Mouse (Mus musculus) left cerebral cortex, postnatal 4 days (tissue): Measurements from ENCODE around the gene Tmem270. TPM values are rescaled to one million over a fixed set of nuclear protein-coding genes. Genes with fewer than 3 reads are reported as not detected.

Source experiments
- DNase-seq: peaks from one replicate; pipeline ENCODE4 v3.0.0-alpha.2; 2022
- intact Hi-C: fragments of 180-260 bp; cut with DNase I; formaldehyde crosslinking; loops from one replicate; pipeline ENCODE4 v1.15.1; 2025
- total RNA-seq, 2 experiments: library from RNA; stranded (reverse); gene quantifications; 2 replicates each; pipeline ENCODE4 v1.2.3; 2021

Tmem270 gene
- total RNA-seq, 2 experiments from 2014 or later: not detected

- intact Hi-C loops: no loop called here
- peak; percentile 87 for DNase-seq
Observed at GRCm38 (mm10) chr5:134932179-134932902, 25.8 kb upstream of the Tmem270 start, which contains the start of gene Mettl27. Mettl27 (plus strand) TSS chr5:134932368.

GRCm38 (mm10) chr5:134929988-134930387, 23.5 kb upstream of the Tmem270 start:
- intact Hi-C loops: no loop called here
- DNase-seq: no peak

- no peak for DNase-seq
- intact Hi-C loops: no loop called here
Observed at GRCm38 (mm10) chr5:134926726-134927125, 20.2 kb upstream of the Tmem270 start.

- intact Hi-C loops: no loop called here
- no peak for DNase-seq
Observed at GRCm38 (mm10) chr5:134923141-134923540, 16.6 kb upstream of the Tmem270 start.

GRCm38 (mm10) chr5:134921106-134921505, 14.6 kb upstream of the Tmem270 start:
- no peak for DNase-seq
- intact Hi-C loops: no loop called here

- intact Hi-C loops: no loop called here
- DNase-seq: peak; percentile 86
Observed at GRCm38 (mm10) chr5:134920106-134920687, 13.7 kb upstream of the Tmem270 start.

- intact Hi-C loops: no loop called here
- DNase-seq: no peak
Observed at GRCm38 (mm10) chr5:134919097-134919496, 12.6 kb upstream of the Tmem270 start.

GRCm38 (mm10) chr5:134918071-134918832, 11.7 kb upstream of the Tmem270 start:
- intact Hi-C loops: no loop called here
- peak; percentile 74 for DNase-seq

- DNase-seq: no peak
- intact Hi-C loops: no loop called here
Observed at GRCm38 (mm10) chr5:134915311-134915710, 8.8 kb upstream of the Tmem270 start, which contains the start of gene Cldn13. Cldn13 (minus strand) TSS chr5:134915526.

GRCm38 (mm10) chr5:134914510-134914909, 8.0 kb upstream of the Tmem270 start:
- intact Hi-C loops: no loop called here

GRCm38 (mm10) chr5:134913753-134914152, 7.2 kb upstream of the Tmem270 start:
- intact Hi-C loops: no loop called here
- DNase-seq: no peak

More at GRCm38 (mm10) chr5:134914510-134914909, 8.0 kb upstream of the Tmem270 start:
- no peak for DNase-seq

- DNase-seq: no peak
- intact Hi-C loops: no loop called here
Observed at GRCm38 (mm10) chr5:134913352-134913751, 6.8 kb upstream of the Tmem270 start.

GRCm38 (mm10) chr5:134911901-134912300, 5.4 kb upstream of the Tmem270 start:
- DNase-seq: no peak
- intact Hi-C loops: no loop called here

GRCm38 (mm10) chr5:134907135-134907534, 602 bp upstream of the Tmem270 start:
- intact Hi-C loops: loop anchor here (5.0 kb wide), 1 partner anchor 60 kb away; no protein-coding TSS in a partner anchor
- peak; percentile 98 for DNase-seq

- DNase-seq: no peak
- intact Hi-C loops: loop anchor here (5.0 kb wide), 1 partner anchor 154 kb away; the partner anchor contains the start of gene Eln
Observed at GRCm38 (mm10) chr5:134901644-134902027, 4.9 kb downstream of the Tmem270 start.

- intact Hi-C loops: loop anchor here (5.0 kb wide), 1 partner anchor 154 kb away; the partner anchor contains the start of gene Eln
- peak; percentile 58 for DNase-seq
Observed at GRCm38 (mm10) chr5:134901012-134901643, 5.4 kb downstream of the Tmem270 start.

- no peak for DNase-seq
- intact Hi-C loops: no loop called here
Observed at GRCm38 (mm10) chr5:134897596-134897995, 8.9 kb downstream of the Tmem270 start.

- DNase-seq: peak; percentile 53
- intact Hi-C loops: no loop called here
Observed at GRCm38 (mm10) chr5:134896965-134897364, 9.6 kb downstream of the Tmem270 start.

- DNase-seq: no peak
- intact Hi-C loops: no loop called here
Observed at GRCm38 (mm10) chr5:134895291-134895690, 11.2 kb downstream of the Tmem270 start.

- intact Hi-C loops: no loop called here
- no peak for DNase-seq
Observed at GRCm38 (mm10) chr5:134892717-134893116, 13.8 kb downstream of the Tmem270 start.

GRCm38 (mm10) chr5:134891552-134891951, 15.0 kb downstream of the Tmem270 start:
- intact Hi-C loops: no loop called here
- no peak for DNase-seq
